Mouse (Mus musculus) NIH3T3 (cell line): Measurements from ENCODE around the gene Olfr411.

Experiments
- DNase-seq: peaks from one replicate; pipeline ENCODE4 v3.0.0-alpha.2; 2012; ENCODE audit warnings: low read depth

Olfr411 gene

DNA sequence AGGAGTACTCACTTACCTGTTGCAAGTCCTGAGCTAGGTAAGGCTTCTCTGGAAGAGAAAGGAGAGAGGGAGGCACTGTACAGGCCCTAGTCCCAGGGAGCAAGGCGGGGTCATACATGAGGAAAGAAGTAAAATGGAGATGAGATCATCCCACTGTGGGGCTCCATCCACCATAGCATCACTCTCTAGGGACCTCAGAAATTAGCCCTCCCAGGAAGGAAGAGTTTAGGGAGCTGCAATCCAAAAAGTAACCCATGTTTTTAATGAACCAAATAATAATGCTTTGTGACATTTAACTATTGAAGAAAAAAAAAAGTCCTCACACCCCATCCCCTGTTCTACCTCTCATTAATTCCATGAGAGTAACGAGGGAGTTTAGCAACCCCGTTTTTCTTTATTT is at the start of gene Olfr411:
Gene Olfr411 (minus strand): TSS at position 101 of the 400 bp plus-strand sequence.
- no peak for DNase-seq

DNA sequence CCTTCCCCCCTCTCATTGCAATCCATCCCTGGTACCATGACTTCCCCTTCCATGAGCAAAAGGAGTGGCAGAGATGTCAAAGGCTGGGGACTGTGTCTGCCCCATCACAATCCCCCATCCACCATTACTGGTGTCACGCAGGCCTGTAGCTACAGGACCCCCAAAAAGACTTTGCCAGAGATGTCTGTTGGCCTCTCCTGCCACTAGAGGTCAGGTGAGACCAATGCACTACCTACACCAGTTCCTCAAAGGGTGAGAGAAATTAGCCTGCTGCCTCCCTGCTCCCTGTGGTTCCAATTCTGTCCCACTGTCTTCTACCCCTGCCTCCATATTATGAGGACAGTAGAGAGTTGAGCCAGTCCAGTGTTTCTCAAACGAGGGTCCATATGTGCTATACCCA is 49.7 kb upstream of the Olfr411 start:
- DNase-seq, result peak; percentile 53

DNA sequence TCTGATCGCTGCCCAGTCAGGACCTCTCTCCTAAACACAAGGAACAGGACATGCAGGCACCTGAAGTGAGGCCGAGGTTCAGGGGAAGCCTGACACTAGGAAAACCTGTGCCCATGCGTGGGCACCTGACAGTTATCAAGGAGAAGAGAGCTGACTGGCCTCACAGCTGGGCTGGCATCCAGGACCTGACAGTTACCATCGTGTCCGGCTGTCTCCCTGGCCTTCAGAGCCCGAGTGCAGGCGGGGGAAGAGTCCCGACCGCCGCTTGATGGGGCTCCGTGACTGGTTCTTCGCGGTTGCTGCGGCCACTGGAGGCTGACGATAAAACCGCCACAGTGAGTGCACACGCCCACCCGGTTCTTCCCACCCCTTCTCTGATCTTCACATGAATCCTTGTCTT is 43.1 kb upstream of the Olfr411 start:
- DNase-seq, result no peak

DNA sequence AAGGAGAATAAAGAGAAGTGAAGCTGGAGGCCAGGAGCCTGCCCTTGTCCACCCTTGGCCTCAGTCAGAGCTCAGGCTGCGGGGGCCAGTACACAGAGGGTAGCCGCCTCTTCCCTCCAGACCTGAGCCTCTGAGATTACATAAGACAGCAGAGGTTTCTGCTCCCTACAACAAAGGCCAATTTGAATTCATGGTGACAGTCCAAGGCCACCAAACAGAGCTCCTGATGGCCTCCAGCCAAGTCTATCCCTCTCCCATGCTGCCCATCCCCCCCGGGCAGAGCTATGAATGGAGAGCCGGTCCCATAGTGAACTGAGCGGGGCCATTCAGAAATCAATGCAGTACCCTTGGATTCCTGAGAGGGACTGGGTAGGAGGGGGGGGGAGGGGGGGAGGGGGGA is 41.0 kb upstream of the Olfr411 start:
- DNase-seq, result no peak

DNA sequence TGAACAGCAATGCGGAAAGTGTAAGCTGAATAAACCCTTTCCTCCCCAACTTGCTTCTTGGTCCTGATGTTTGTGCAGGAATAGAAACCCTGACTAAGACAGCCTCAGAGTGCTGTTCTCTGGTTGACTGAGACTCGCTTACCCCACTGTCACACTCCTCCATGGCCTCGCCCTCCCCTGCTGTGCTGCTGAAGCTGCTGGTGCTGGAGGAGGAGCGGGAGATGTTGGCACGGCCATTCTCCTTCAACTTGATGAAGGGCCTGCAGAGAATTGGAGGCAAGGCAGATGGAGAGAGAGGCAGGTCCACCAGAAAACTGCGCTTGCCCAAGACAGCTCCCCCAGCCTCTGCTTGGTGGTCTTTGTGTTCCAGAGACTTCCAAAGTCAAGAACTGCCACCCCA is 40.5 kb upstream of the Olfr411 start:
- DNase-seq, result no peak

DNA sequence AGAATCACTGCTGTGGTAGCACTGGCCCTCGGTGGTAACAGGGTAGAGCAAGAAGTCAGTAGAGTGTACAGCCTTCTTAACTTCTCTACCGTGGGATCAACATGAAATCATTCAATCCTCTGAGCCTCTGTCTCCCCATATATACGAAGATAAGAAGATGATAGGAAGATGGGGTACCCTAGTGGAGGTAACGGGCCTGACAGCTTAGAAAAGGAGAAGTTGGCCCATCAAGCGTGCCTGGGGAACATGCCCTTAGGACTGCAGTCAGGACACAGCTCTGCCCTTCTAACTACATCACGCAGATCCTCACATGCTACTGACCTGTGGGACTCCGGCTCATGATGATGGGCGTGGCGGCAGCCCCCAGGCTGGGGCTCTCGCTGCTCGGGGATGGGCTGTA is 39.4 kb upstream of the Olfr411 start:
- no peak for DNase-seq

DNA sequence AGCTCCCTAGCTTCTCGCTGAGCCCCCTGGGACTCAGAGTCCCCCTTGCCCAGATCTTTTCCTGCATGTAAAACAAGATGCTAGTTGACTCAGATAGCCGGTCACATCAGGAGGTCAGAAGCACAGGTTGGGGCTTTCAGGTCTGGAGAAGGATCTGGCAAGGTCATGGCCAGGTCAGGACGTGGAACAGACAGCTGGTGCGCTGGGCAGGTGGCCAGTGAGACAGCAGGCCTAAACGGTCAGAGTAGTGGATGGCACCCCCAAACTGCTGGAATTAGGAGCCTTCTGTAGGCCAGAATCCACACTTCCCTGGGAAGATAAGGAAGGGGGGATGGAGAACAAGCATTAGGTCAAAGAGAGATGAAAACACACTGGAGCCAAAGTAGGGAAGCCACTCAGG is 34.8 kb upstream of the Olfr411 start:
- DNase-seq, result no peak

DNA sequence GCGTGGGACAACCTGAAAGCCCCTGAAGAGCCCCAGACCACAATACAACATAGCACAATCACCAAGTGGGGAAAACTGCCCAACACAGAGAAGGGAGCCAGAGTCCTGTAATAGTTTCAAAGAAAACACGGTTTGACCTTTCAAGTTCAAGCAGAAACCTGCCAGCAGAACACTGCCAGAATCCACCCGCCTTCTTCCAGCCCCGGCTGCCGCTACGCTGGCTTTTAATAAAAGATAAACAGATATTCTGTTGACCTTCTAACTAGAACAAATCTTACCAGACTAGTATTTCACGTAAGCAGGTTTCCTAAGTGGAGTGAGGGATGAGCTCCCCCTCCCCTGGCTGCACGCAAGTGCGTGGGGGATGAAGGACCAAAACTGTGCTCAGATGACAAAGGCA is 33.2 kb upstream of the Olfr411 start:
- DNase-seq, result no peak

DNA sequence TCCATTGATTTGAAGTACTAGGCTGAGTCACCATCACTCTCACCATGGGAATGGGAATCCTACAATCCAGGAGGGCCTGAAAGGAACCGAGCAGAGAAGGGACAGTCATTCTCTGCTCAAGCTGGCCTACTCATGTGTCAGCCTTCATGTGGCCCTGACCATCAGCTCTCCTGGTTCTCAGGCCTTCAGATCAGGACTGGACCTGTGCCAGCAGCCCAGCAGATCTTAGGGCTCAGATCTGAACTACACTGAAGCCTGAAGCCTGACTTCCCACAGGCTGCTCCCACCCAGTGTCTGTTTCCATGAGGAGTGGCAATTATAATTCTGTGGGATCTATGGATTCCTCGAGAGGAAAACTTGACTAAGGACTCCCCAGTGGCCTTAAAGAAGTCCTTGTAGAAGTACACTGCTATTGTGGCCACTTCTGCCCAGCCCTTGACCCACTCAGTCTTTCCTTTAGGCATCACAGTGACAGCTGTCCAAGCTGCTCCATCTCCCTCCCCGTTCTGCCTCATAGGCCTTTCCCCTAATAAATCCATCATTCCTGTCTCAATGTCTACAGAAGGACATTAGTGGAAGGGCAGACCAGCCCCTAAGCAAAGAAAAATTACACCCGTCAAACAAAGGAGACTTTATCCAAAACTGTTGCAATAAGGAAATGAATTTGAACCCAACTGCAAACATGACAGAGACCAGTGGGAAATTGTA is 26.9 kb upstream of the Olfr411 start:
- DNase-seq, result no peak

DNA sequence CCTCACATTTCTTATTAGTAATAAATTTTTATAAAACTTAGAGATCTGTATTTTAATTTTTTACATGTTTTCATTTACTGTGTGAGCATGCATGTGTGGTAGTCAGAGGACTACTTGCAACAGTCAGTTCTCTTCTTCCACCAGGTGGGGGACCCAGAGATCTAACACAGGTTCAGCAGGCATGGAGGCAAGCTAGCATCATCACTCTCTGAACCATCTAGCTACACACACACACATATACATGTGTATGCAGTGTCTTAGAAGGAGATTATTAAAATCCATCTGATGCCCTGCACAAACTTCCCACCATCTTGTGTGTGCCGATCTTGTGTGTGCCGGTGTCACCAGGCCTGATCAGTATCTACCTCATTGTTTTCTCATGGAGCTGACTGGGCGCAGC is 24.4 kb upstream of the Olfr411 start:
- DNase-seq, result peak; percentile 85

DNA sequence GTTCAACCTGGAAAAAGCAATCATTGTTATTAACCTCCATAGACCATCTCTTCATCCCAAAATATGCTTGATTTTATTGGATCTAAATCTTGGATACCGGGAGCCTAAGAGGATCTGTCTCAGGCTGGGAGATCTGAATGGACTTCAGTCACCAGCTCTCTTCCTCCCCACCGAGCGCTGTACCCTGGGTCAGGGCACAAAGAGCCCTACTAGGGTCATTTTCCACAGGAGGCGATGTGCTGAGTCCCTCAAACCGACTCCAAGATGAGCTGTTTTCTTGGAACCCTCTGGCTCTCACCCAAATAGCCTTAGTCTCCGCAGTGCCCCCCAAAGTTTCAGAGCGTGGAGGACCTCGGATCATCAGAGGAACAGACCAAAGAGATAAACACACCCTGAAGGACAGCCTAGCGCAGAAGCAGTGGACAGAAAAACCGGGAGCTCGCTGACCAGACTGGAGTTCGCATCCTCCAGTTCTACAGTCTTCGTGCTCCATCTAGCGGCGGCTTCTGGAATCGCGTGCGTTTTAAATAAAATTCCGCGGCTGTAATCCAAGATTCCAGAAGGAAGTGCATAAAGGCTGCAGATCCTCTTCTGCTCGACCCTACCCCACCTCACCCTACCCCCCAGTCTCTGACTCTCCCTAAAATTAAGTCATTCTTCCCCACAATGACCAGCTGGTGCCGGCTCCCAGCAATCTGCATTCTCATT is 19.1 kb upstream of the Olfr411 start:
- DNase-seq, result peak; percentile 93

DNA sequence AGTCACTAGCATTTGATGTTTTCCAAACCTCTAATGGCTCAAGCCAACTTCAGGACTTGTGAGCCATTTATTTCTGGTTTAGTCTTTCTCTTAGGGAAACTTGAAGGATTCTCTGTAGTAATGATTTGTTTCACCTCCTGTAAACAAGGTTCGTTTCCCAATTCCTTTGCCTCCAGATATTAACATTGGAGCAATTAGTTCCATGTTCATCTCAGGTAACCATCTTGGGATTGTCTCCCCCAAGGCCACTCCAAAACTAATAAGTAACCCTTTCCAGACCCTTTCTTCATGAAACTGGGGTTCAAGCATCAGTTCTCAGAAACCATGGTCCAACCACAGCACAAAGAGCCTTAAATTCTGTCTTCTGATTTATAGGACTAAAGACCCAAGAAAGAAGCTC is 9.3 kb upstream of the Olfr411 start, which contains the start of gene Olfr412:
Gene Olfr412 (plus strand): TSS at position 301 of the 400 bp plus-strand sequence.
- no peak for DNase-seq

DNA sequence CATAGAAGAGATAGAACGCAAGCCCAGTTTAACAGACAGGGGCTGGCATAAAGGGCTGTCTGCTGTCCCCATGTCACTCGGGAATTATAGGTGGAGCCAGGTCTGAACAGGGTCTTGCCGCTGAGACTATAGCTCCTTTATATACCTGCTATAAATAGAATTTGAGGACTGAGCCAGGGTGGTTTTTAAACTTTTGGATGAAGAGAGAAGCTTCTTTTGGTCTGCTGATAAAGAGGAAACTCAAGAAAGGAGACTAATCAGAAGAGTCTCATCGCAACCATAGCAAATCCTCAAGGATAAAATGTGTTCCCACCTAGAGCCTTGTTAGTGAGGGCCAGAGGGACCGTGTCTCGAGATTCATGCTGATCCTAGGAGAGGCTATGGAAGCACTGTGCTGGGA is 14.5 kb downstream of the Olfr411 start, which contains the start of gene Olfr410:
Gene Olfr410 (minus strand): TSS at position 101 of the 400 bp plus-strand sequence.
- no peak for DNase-seq

DNA sequence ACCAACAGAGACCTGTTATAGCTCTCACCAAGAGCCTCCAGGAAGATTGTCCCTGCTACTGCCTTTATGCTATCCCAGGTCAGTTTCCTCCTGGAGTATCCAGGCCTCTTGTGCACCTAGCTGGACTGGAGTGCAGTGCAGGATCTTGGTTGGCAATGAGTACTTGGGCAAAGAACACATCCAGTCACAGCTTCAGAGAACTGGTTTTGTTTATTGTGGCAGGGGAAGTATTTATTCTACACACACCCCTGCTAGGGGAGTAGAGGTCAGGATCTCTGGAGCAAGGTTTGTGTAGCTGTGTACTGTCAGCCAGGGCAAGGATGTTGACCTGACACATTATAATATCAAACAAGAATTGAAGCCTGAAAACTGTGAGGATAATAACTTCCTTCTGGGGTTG is 23.7 kb downstream of the Olfr411 start:
- DNase-seq, result no peak

DNA sequence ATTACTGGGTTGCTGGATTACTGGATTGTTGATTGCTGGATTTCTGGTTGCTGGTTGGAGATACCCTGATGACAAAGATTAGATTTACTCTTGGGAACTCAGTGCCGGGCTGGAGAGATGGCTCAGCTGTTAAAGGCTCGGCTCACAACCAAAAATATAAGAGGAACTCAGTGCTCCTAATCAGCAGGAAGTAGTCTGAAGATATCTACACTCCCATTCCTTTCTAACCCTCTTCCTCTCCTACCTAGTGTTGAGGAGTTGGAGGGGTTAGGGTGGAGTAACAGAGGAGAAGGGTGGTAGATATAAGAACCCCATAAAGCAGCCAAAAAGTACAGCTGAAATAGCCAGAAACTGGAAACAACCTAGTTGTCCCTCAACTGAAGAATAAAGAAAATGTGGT is 26.4 kb downstream of the Olfr411 start:
- DNase-seq, result no peak
